Mouse (Mus musculus): ENCODE measurements around the gene Rcor2.

Gene Rcor2

GRCm38 (mm10) chr19:7267091-7267741 is at the start of gene Rcor2:
Rcor2 (plus strand) TSS chr19:7267325.
- 4% methylated on average over 28 of the region's 28 CpGs for WGBS

- 9% methylated on average over 6 of the region's 6 CpGs for WGBS
Observed at GRCm38 (mm10) chr19:7217926-7218267, 49.2 kb upstream of the Rcor2 start.

DNA sequence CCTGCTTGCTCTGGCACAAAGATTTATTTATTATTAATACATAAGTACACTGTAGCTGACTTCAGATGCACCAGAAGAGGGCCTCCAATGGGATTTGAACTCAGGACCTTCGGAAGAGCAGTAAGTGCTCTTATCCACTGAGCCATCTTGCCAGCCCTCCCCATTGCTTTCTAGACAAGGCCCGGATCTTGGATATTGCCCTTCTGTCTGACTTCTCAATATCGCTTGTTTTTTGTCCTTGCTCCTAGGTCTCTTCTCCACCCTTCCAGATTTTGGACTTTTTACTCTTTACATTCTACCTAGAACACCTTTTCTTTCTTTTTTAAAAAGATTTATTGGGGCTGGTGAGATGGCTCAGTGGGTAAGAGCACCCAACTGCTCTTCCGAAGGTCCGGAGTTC is 48.4 kb upstream of the Rcor2 start:
- 97% methylated on average over 5 of the region's 5 CpGs for WGBS

DNA sequence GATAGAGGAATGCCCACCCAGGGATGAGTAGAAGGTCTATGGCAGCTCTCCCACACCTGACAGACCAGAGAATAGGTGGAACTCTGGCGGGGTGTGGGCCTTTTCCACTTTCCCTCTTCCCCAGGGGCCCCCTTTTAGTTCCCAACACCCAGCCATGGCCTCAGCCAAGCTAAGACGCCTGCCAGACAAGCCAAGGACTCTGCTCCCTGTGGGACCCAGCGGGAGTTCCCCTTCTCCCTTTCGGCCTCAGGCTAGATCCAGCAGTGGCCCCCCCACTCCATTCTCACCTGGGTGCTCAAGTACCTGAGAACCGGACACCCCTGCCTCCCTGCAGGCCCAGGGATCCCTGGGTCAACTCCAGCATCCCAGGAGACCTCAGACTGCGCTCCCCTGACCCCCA is 44.9 kb upstream of the Rcor2 start:
- WGBS = 83% methylated on average over 6 of the region's 6 CpGs

- WGBS = 96% methylated on average over 3 of the region's 3 CpGs
Observed at GRCm38 (mm10) chr19:7224253-7224652, 42.9 kb upstream of the Rcor2 start.

GRCm38 (mm10) chr19:7225096-7225690 is 41.9 kb upstream of the Rcor2 start:
- 79% methylated on average over 9 of the region's 9 CpGs for WGBS

DNA sequence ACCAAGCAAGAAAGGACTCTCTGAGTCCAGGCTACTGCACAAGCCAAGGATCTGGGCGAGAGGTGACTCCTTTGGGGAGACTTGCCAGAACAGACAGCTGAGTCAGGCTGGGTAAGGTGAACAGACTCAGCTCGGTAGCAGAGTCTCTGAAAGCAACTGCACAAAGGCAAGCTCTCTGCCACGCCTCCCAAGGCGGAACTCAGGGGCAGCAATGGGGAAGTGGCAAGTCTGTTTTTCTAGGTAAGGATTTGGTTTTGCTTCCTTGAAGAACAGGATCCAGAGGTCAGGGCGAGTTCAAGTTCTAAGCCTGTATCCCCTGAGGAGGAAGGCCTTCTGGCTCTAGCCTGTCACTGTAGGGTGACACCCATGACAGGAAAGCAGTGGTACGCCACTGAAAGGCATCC is 40.6 kb upstream of the Rcor2 start:
- WGBS = 74% methylated on average over 6 of the region's 6 CpGs

GRCm38 (mm10) chr19:7234537-7235221 is 32.4 kb upstream of the Rcor2 start:
- 33% methylated on average over 8 of the region's 8 CpGs for WGBS

DNA sequence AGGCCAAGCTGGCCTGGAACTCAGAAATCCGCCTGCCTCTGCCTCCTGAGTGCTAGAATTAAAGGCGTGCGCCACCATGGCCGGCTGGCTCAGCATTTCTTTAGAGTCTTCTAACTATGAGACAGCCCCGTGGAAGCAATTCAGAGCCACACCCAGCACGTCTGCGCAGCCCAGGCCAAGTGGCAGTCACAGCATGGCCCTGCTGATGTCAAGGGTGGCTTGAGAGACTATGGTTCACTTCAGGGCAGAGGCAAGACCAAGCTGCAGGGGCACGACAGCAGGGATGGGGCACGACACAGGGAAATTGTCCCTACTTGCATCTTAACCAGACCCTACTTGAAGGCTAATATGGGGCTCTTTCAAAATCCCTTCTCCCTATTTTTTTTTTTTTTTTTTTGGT is 31.7 kb upstream of the Rcor2 start:
- 84% methylated on average over 9 of the region's 9 CpGs for WGBS

GRCm38 (mm10) chr19:7236011-7236410 is 31.1 kb upstream of the Rcor2 start:
- 45% methylated on average over 2 of the region's 2 CpGs for WGBS

DNA sequence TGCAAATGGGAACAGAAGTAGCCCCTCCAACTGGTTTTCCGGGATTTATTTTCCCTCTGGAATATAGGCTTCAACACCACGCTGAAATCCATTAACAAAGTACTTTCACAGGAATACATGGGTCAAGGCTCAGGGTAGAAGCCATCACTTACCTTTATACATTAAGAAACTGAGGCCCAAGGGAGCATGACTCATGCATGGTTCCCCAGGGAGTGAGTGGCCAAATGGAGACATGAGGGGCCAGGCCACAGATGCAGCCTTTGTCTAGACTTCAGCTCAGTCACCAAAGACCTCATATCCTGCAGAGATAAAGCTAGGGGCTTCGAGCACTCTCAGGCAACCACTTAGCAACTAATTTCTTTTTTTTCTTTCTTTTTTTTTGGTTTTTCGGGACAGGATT is 30.4 kb upstream of the Rcor2 start:
- WGBS = 85% methylated on average over 4 of the region's 4 CpGs

GRCm38 (mm10) chr19:7239574-7239973 is 27.6 kb upstream of the Rcor2 start:
- WGBS = 55% methylated on average over 3 of the region's 3 CpGs

GRCm38 (mm10) chr19:7240291-7240690 is 26.8 kb upstream of the Rcor2 start:
- WGBS = 2% methylated on average over 13 of the region's 13 CpGs

DNA sequence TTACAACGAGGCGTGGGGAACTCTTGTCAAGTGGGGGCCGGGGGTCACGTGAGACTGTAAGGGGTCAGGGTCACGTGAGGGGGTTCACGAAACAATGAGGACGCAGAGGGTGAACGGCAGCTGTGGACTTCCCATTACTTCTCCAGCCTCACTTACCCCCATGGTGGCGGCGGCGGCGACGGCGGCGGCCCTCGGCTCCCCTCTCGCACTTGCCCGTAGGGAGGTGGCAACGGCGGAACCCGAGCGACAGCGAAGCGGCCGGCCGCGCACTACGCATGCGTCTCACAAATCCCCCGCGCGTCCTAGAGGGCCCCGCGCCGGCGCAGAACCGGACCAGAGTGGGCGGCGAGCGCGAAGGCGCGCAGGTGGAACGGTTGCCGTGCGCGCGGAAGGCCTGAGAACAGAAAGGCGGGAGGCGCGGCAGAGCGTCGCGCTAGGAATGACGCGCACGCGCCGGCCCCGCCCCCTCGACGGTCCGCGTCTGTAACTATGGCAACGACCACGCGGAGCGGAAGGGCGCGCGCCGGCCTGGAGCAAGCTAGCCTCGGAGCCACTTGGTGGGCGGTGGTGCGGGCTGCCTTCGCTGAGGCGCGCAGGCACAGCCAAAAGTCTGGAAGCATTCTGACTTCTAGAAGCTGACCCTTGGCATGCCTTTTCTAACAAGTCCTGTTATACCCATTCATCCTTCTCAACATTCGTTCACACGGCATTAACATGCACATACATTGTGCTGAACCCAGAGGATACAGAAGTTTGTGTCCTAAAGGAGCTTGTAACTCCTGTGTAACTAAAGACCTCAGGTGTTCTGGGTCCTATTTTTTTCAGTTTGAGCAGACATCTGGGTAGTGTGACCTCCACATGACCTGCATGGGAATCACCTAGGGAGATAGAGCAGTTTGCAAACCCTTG is 26.1 kb upstream of the Rcor2 start, which contains the start of gene Naa40:
Gene Naa40, minus strand, starts transcription at position 402 of the 909 bp plus-strand sequence.
- under 1% methylated on average over 80 of the region's 80 CpGs for WGBS

DNA sequence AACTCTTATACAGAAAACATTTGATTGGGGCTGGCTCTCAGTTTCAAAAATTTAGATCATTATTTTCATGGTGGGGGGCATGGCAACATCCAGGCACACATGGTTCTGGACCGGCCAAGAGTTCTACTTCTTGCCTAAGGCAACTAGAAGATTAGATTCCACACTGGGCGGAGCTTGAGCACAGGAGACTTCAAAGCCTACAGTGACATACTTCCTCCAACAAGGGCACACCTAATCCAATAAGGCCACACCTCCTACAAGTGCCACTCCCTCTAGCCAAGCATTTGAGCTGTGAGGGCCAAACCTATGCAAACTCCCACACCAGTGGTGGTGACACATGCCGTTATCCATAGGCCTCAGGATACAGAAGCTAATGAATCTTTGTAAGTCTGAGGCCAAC is 21.1 kb upstream of the Rcor2 start:
- WGBS = 82% methylated on average over 3 of the region's 3 CpGs

- 49% methylated on average over 5 of the region's 5 CpGs for WGBS
Observed at GRCm38 (mm10) chr19:7257881-7258280, 9.2 kb upstream of the Rcor2 start.

GRCm38 (mm10) chr19:7261476-7261875 is 5.6 kb upstream of the Rcor2 start:
- WGBS = 94% methylated on average over 1 of the region's 1 CpGs

DNA sequence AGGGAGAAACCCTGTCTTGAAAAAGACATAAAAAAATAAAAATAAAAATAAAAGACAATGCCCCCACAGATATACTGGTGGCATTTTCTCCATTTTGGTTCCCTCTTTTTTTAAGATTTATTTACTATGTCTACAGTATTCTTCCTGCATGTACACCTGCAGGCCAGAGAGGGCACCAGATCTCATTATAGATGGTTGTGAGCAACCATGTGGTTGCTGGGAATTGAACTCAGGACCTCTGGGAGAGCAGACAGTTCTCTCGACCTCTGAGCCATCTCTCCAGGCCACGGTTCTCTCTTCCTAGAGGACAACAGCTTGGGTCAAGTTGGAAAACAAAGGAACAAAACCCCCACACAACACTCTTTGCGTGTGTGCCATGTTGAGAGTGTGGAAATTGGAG is 5.2 kb upstream of the Rcor2 start:
- 93% methylated on average over 3 of the region's 3 CpGs for WGBS

DNA sequence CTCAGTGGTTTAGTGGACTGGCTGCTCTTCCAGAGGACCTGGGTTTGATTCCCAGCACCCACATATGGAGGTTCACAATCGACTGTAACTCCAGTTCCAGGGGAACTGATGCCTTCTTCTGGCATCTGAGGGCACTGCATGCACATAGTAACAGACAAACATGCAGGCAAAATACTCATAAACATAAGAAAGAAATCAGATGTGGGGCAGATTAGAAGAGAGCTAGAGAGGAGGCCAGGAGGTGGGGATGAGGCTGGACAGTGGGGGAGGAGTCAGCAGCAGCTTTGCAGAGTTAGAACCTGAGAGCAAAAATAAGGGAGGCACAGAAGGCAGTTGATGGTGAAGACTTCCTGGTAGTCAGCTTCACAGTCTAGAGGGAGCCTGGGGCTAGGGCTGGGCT is 4.5 kb upstream of the Rcor2 start:
- WGBS = 96% methylated on average over 1 of the region's 1 CpGs

DNA sequence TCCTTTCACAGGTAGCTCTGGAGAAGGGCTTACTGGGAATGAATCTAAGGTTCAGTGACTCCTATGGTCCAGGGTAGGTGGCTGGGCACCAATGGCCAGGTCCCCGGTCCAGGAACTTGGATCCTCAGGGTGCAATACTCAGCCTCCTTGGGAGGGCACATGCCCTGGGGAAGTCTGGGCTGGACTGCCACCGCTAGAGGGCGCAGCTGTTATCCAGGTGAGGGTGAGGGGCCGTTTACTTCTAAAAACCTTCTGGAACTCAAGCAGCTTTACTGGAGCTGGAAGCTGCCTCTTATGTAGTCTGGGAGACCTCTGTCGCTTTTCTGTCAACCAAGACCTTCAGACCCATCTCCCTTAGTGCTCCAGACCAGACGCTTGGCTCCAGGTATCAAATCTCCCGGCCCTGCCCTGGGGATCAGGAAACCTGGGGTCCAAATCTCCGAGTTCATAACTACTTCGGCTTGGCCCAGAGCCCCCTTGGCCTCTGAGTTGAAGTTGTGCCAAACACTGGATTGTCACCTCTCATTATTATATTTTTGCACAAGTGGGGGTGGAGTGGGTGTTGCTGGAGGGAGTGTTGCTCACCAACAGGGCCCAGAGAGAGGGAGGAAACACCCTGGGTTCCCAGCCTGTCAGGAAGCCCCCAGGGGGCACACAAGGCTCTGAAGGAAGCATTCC is 2.9 kb upstream of the Rcor2 start:
- WGBS = 20% methylated on average over 9 of the region's 9 CpGs

DNA sequence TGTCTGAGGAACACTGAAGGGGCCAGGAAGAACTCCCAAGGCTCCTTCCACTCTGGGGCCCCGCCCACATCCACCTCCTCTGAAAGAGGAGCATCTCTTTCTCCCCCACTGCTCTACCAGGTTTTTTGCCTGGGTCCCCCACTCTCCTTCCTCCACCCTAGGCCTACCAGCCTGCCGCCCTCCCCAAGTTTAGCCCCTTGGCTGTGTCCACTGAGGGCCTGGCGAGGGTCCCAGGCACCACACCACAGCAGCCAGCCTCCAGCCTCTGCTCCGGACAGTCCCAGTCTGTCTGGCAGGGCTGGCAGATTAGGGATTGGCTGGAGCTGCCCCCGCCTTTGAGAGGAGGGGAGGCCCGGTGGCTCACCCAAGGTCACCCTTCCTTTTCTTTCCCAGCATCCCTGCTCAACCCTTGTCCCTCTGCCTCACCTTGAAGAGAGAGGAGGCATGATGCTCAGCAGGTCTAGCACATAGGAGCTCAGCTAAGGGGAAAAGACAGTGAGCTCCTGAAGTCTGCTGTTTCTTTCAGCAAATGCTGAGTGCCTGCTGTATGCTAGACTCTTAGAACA is 2.3 kb upstream of the Rcor2 start:
- WGBS = 43% methylated on average over 6 of the region's 6 CpGs
